Mouse (Mus musculus) kidney, adult 2 months (tissue): ENCODE measurements at regions not wholly inside any gene's neighbourhood (a gene's known extent, or its start where the extent isn't known, plus 50 kb on each side); places are given as distances from the start of the nearest gene placed in this dataset.

Experiments used
- DNase-seq: peaks from one replicate; pipeline ENCODE4 v3.0.0; 2021
- H3K27ac ChIP-seq: fragments of 200-500 bp; 2 replicates; pipeline ENCODE4 v1.5.1; 2012; ENCODE audit warnings: low read depth, low read length, control low read depth, inconsistent platforms; ENCODE audit not compliant: insufficient read depth
- H3K27me3 ChIP-seq: fragments of 200-500 bp; replicated peaks from 2 replicates; pipeline ENCODE4 v1.6.1; 2012; ENCODE audit warnings: mild to moderate bottlenecking, moderate library complexity, low read length, inconsistent platforms; ENCODE audit not compliant: control insufficient read depth, insufficient read depth
- H3K36me3 ChIP-seq: fragments of 200-500 bp; 2 replicates; pipeline ENCODE4 v1.6.1; 2012; ENCODE audit warnings: mild to moderate bottlenecking, moderate library complexity, low read length, inconsistent platforms; ENCODE audit not compliant: control insufficient read depth, insufficient read depth
- H3K4me1 ChIP-seq: fragments of 200-500 bp; 2 replicates; pipeline ENCODE4 v1.6.1; 2011; ENCODE audit warnings: low read length; ENCODE audit not compliant: control insufficient read depth, insufficient read depth
- H3K4me3 ChIP-seq: fragments of 200-500 bp; 2 replicates; pipeline ENCODE4 v1.5.1; 2011; ENCODE audit warnings: mild to moderate bottlenecking, low read depth, low read length, control low read depth; ENCODE audit not compliant: insufficient read depth
- CTCF ChIP-seq: fragments of 200-500 bp; conservative IDR thresholded peaks from 2 replicates; pipeline ENCODE4 v1.5.1; 2011; ENCODE audit warnings: low read depth, mild to moderate bottlenecking, control low read depth, low read length, moderate library complexity, mixed read lengths; ENCODE audit not compliant: insufficient read depth, insufficient read length
- POLR2A ChIP-seq: fragments of 200-500 bp; IDR thresholded peaks from one replicate; pipeline ENCODE4 v1.6.1; 2011; ENCODE audit warnings: low read depth, low read length, control low read depth
- WGBS: fragments of 180-500 bp; shearing (Covaris S2); methylation state at CpG from one replicate; pipeline ENCODE4 v1.1.7; 2018; 5-methylcytosine and 5-hydroxymethylcytosine counted together

DNA sequence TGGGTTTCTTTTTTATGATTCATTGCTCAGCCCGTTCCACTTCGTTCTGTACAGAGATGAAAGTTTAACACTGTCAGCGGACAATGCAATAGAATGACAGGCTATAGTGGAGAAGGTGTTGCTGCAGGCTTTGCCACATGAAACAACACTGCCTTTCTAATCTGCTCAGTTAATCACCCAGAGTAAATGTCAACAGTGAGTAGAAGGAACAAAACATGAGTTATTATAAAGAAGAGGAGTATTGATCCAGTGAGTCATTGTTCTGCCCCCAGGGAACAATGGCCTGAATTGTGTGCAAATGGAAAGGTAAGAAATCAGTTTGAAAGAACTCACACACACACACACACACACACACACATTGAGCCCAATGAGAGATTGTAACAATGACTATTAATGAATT, 118.2 kb downstream of the Qrsl1 start:
- H3K27me3 ChIP-seq = no peaks in the 10 kb centered on the region
- H3K27ac ChIP-seq = no peak overlapping the region
- H3K4me3 ChIP-seq = no peak overlapping the region
- TF ChIP-seq CTCF (no peak), POLR2A (no peak)
- H3K36me3 ChIP-seq = no peaks in the 10 kb centered on the region
- H3K4me1 ChIP-seq = no peaks in the 10 kb centered on the region
- DNase-seq = no peak
- WGBS = 72% methylated on average over 3 of the region's 3 CpGs

DNA sequence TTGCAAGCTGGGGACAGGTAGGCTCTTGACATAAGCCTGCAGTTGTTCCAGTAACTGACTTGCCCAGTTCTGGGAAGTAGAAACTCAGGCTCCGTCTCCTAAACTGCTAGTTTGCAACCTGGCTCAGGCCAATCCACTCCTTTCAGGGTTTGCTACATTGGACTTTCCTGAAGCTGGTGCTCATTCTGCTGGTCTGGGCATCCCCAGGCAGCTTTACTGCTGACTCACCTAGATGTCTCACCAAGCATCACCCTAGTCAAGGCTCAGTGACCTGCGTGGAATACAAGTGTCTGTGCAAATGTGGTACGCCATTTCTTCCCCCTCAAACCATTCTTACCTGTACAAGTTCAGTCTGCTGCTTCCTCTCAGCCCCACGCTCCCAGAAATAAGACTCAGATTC, 110.8 kb downstream of the Qrsl1 start:
- Histone ChIP-seq H3K27ac (no peak overlapping the region), H3K4me3 (no peak overlapping the region), H3K36me3 (no peaks in the 10 kb centered on the region), H3K4me1 (no peaks in the 10 kb centered on the region), H3K27me3 (no peaks in the 10 kb centered on the region)
- WGBS = 82% methylated on average over 4 of the region's 4 CpGs
- TF ChIP-seq CTCF = no peak
- no peak for TF ChIP-seq POLR2A
- DNase-seq = no peak

DNA sequence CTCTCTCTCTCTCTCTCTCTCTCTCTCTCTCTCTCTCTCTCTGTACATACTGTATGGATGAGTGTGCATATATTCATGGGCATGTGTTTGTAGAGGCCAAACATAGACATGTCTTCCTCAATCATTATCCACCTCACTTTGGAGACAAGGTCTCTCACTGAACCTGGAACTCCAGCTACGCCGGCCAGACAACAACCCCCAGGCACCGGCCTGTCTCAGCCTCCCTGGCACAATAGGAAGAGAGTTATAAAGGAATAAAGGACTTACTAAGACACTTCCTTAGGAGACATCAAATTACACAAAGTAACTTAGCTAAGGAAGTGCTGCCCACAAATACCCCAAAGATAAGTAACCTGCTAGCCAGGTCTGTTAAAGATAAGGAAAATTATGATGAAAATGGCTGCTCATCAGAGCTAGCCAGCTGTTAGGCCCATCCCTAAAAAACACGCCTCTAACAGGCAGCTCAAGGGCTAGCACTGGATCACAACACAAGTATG, 110.0 kb downstream of the Qrsl1 start:
- no peak overlapping the region for H3K27ac ChIP-seq
- H3K4me1 ChIP-seq = no peaks in the 10 kb centered on the region
- H3K4me3 ChIP-seq = no peak overlapping the region
- no peaks in the 10 kb centered on the region for H3K27me3 ChIP-seq
- H3K36me3 ChIP-seq = no peaks in the 10 kb centered on the region
- WGBS = 94% methylated on average over 4 of the region's 4 CpGs
- no peak for DNase-seq
- TF ChIP-seq CTCF = no peak
- TF ChIP-seq POLR2A = no peak

DNA sequence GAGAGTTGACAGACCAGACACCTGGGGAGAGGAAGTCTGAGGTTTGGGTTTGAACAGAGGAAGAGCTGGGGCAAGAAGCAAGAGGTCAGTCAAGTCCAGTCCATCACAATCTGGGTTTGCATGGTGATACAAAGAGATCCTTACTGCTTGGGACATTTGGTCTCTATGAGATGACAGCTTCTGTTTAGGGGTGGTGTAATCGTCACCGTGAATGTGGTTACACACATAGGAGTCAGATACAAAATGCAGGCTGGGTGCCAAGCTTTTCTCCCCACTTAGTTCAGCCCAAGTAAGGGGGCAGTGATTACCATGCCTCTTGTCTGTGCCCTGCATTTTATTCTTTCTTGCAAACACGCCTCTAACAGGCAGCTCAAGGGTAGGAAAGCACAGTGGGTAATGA, 108.9 kb downstream of the Qrsl1 start:
- TF ChIP-seq POLR2A = no peak
- no peak for TF ChIP-seq CTCF
- H3K4me3 ChIP-seq = no peak overlapping the region
- H3K27me3 ChIP-seq = no peaks in the 10 kb centered on the region
- H3K4me1 ChIP-seq = no peaks in the 10 kb centered on the region
- no peaks in the 10 kb centered on the region for H3K36me3 ChIP-seq
- H3K27ac ChIP-seq = no peak overlapping the region
- no peak for DNase-seq
- WGBS = 85% methylated on average over 3 of the region's 3 CpGs

DNA sequence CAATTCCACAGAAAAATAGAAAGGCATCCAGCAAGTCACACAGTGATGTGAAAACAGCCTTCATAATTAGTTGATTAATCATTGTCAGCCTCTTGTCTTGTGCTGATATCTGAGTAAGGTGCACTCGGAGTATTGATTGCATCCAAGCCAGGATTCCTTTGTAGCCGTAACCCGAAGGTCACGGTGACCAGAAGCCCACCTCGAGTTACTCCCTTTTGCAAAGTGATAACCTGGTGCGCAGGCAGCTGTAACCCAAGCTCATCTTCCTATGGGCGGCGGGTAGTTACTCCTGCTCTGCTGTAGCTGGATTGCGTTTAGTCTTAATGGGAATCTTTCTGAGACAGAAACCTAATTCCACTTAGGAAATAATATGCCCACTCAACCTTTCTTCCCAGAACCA, 107.0 kb downstream of the Qrsl1 start:
- DNase-seq = no peak
- no peak overlapping the region for H3K4me3 ChIP-seq
- no peaks in the 10 kb centered on the region for H3K27me3 ChIP-seq
- TF ChIP-seq POLR2A (no peak), CTCF (no peak)
- H3K36me3 ChIP-seq = no peaks in the 10 kb centered on the region
- no peak overlapping the region for H3K27ac ChIP-seq
- WGBS = 48% methylated on average over 9 of the region's 9 CpGs
- H3K4me1 ChIP-seq = no peaks in the 10 kb centered on the region

DNA sequence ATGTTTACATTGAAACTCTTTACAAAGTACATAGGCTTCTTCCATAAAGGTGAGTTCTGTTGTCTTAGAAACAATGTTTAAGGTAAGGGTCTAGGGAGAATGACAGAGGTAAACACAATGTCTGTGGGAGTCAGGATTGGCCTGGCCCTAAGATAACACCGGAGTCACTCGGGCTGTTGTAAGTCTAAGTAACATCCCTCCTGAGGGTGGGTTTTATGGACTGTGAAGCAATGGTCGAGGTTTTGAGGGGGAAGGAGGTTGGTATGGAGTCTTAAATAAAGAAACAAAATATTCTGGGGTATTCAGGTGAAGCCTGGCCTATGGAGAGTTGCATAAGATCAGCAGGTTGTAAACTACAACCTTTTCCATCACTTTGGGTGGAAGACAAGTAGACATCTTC, 101.5 kb downstream of the Qrsl1 start:
- 46% methylated on average over 3 of the region's 3 CpGs for WGBS
- DNase-seq = no peak

DNA sequence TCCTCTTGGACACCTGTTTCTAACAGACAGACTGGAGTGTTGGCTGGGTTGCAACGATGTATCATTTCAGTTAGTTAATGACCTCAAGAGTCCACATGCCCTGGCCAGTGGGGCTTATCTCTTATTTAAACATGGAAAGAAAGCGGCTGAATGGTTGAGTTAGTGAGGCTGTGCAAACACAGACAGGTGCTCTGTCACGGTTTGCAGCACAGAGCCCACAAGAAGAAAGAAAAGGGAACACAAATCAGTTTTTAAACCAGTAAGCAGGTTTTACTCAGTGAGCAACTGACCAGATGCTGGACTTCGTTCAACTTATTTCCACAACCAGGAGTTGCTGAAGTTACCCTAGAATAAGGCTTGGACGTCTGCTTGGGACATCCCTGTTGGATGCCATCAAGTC, 86.3 kb downstream of the Qrsl1 start:
- 35% methylated on average over 5 of the region's 5 CpGs for WGBS
- TF ChIP-seq POLR2A (no peak), CTCF (no peak)
- Histone ChIP-seq H3K4me3 (no peak overlapping the region), H3K27ac (no peak overlapping the region), H3K27me3 (no peaks in the 10 kb centered on the region), H3K4me1 (no peaks in the 10 kb centered on the region), H3K36me3 (no peaks in the 10 kb centered on the region)
- DNase-seq = no peak

More for the DNA sequence above, 101.5 kb downstream of the Qrsl1 start:
- Histone ChIP-seq H3K36me3 (no peaks in the 10 kb centered on the region), H3K4me3 (no peak overlapping the region), H3K27ac (no peak overlapping the region), H3K4me1 (no peaks in the 10 kb centered on the region), H3K27me3 (no peaks in the 10 kb centered on the region)
- TF ChIP-seq CTCF = no peak
- TF ChIP-seq POLR2A = no peak
